Mouse (Mus musculus) brain, embryonic 14.5 days (tissue): ENCODE data around the gene Dip2c.

Experiments
- CTCF ChIP-seq: fragments of 200-500 bp; IDR thresholded peaks from 2 replicates; pipeline ENCODE4 v1.5.1; 2012; ENCODE audit warnings: inconsistent platforms, mild to moderate bottlenecking, moderate library complexity, borderline replicate concordance; ENCODE audit not compliant: insufficient read depth, insufficient read length; ENCODE audit errors: extremely low read depth
- POLR2A ChIP-seq: fragments of 200-500 bp; IDR thresholded peaks from 2 replicates; pipeline ENCODE4 v1.6.1; 2012; ENCODE audit warnings: mild to moderate bottlenecking, inconsistent platforms, borderline replicate concordance; ENCODE audit not compliant: poor library complexity, insufficient read depth, insufficient read length, severe bottlenecking; ENCODE audit errors: extremely low read depth

GRCm38 (mm10) chr13:9340293-9340692, 64.0 kb downstream of the Dip2c start:
- TF ChIP-seq POLR2A, result no peak
- TF ChIP-seq CTCF, result no peak
